Mouse (Mus musculus) CH12.LX (cell line): Measurements from ENCODE around the gene Numb. TPM values are rescaled to one million over a fixed set of nuclear protein-coding genes. Genes with fewer than 3 reads are reported as not detected.

Experiments used
- DNase-seq: peaks from one replicate; pipeline ENCODE4 v3.0.0-alpha.2; 2013; ENCODE audit errors: extremely low read depth
- H3K27ac ChIP-seq: 2 replicates; pipeline ENCODE4 v1.5.1; 2012; ENCODE audit warnings: low read depth, mild to moderate bottlenecking, control low read depth, moderate library complexity; ENCODE audit not compliant: insufficient read depth
- H3K27me3 ChIP-seq: replicated peaks from 2 replicates; pipeline ENCODE3; 2012; ENCODE audit warnings: inconsistent platforms
- H3K36me3 ChIP-seq, 2 experiments: replicated peaks in 1 of 2; 2 replicates each; pipeline versions ENCODE3 to v1.6.1; 2012; ENCODE audit warnings: inconsistent platforms in 1 of 2, low read length in 1 of 2, mild to moderate bottlenecking in 1 of 2, mixed read lengths in 1 of 2, moderate library complexity in 1 of 2; ENCODE audit not compliant: control insufficient read depth in 1 of 2, insufficient read depth in 1 of 2
- H3K4me1 ChIP-seq, 2 experiments: 2 replicates each; pipeline ENCODE4 v1.6.1; 2012; ENCODE audit warnings: inconsistent platforms in 1 of 2, moderate library complexity in 1 of 2; ENCODE audit not compliant: insufficient read depth in 2 of 2, control insufficient read depth in 1 of 2
- H3K4me2 ChIP-seq: 2 replicates; pipeline ENCODE4 v1.6.1; 2012; ENCODE audit warnings: low read depth, mild to moderate bottlenecking, control low read depth; ENCODE audit not compliant: poor library complexity, insufficient read depth, severe bottlenecking
- H3K4me3 ChIP-seq, 3 experiments: fragments of 150-350 bp in 1 of 3; sonication (generic) in 1 of 3; replicated peaks in 1 of 3; 2 replicates each; pipeline versions ENCODE3 to v1.5.1; 2011 to 2012; ENCODE audit warnings: low read depth in 2 of 3, low read length in 2 of 3, mild to moderate bottlenecking in 2 of 3, moderate library complexity in 2 of 3, control low read depth in 1 of 3, improper control_type of control experiment in 1 of 3, inconsistent platforms in 1 of 3, mixed read lengths in 1 of 3; ENCODE audit not compliant: poor library complexity in 1 of 3
- H3K79me2 ChIP-seq: replicated peaks from 2 replicates; pipeline ENCODE4 v1.6.1; 2012; ENCODE audit warnings: mild to moderate bottlenecking, moderate library complexity; ENCODE audit not compliant: control insufficient read depth, poor library complexity, insufficient read depth, severe bottlenecking; ENCODE audit errors: extremely low read depth
- H3K9ac ChIP-seq: 2 replicates; pipeline ENCODE4 v1.6.1; 2012; ENCODE audit warnings: low read depth, mild to moderate bottlenecking, control low read depth, moderate library complexity; ENCODE audit not compliant: insufficient read depth
- H3K9me3 ChIP-seq: replicated peaks from 2 replicates; pipeline ENCODE3; 2012; ENCODE audit warnings: low read length, inconsistent platforms, mixed read lengths
- EP300 ChIP-seq: IDR thresholded peaks from 2 replicates; pipeline ENCODE4 v1.6.1; 2011; ENCODE audit warnings: low read length, improper control_type of control experiment
- MAFK ChIP-seq: IDR thresholded peaks from 2 replicates; pipeline ENCODE4 v1.6.1; 2011; ENCODE audit warnings: low read length, improper control_type of control experiment; ENCODE audit not compliant: insufficient replicate concordance
- PAX5 ChIP-seq: IDR thresholded peaks from 2 replicates; pipeline ENCODE4 v1.6.1; 2012; ENCODE audit warnings: low read length, inconsistent platforms, mixed read lengths
- POLR2A ChIP-seq: IDR thresholded peaks from 2 replicates; pipeline ENCODE4 v1.6.1; 2011; ENCODE audit warnings: low read depth, mild to moderate bottlenecking, improper control_type of control experiment, low read length
- POLR2AphosphoS2 ChIP-seq: IDR thresholded peaks from 2 replicates; pipeline ENCODE4 v1.6.1; 2011; ENCODE audit warnings: low read depth, low read length, improper control_type of control experiment
- RCOR1 ChIP-seq: conservative IDR thresholded peaks from 2 replicates; pipeline ENCODE4 v1.6.1; 2012; ENCODE audit warnings: low read depth, mild to moderate bottlenecking, inconsistent platforms, low read length, improper control_type of control experiment
- TCF12 ChIP-seq: IDR thresholded peaks from 2 replicates; pipeline ENCODE4 v1.6.1; 2014; ENCODE audit warnings: low read depth, mild to moderate bottlenecking, inconsistent platforms, low read length, improper control_type of control experiment
- ZMIZ1 ChIP-seq: IDR thresholded peaks from 2 replicates; pipeline ENCODE4 v1.6.1; 2012; ENCODE audit warnings: low read depth, mild to moderate bottlenecking, inconsistent platforms, low read length, improper control_type of control experiment
- dilution Hi-C: fragments of 300-500 bp; cut with MboI; formaldehyde crosslinking; loops from 2 replicates; pipeline ENCODE4 v1.14.3; 2020; ENCODE audit warnings: low sequenced_read_pairs; ENCODE audit not compliant: extremely low pct_unique_long_range_greater_than_20kb, extremely low pct_ligation_motif_present
- in situ Hi-C: fragments of 300-500 bp; cut with MboI; formaldehyde crosslinking; loops from 3 replicates; pipeline ENCODE4 v1.14.3; 2019; ENCODE audit warnings: low sequenced_read_pairs, low pct_ligation_motif_present, low pct_unique_long_range_greater_than_20kb, mixed read lengths
- polyA plus RNA-seq: library from polyadenylated mRNA; unstranded; fragments of >175 nt; gene quantifications from 2 replicates; pipeline ENCODE4 v1.2.1, GENCODE M21; 2012; ENCODE audit warnings: low read depth; ENCODE audit not compliant: insufficient read length
- total RNA-seq, 2 experiments: library from RNA; depleted of rRNA; stranded (reverse); fragments of 300-350 nt in 1 of 2; fragments of >200 nt in 1 of 2; gene quantifications; 2 replicates each; pipeline ENCODE4 v1.2.3; 2012 to 2014

Gene Numb
- total and polyA plus RNA-seq, 3 experiments, result 5.3 to 6.9 (median 5.7) TPM

- H3K4me2 ChIP-seq, result 0 out of 2 replicates have a peak overlapping the region, but pooled peaks have one; percentile 16
- TF ChIP-seq POLR2AphosphoS2 (no peak), RCOR1 (no peak), PAX5 (no peak), POLR2A (no peak)
- peaks cover 8 to 48% of the 10 kb centered on the region in 2 experiments for H3K4me1 ChIP-seq
- no peak for DNase-seq
- H3K79me2 ChIP-seq, result no peaks in the 10 kb centered on the region
- in situ Hi-C loops (no loop called here), dilution Hi-C loops (no loop called here)
- no peaks in the 10 kb centered on the region for H3K27me3 ChIP-seq
- H3K9ac ChIP-seq, result no peak overlapping the region
- no peak overlapping the region for H3K4me3 ChIP-seq
- peaks cover 0 to 1% of the 10 kb centered on the region in 2 experiments for H3K36me3 ChIP-seq
- H3K27ac ChIP-seq, result no peak overlapping the region
- no peaks in the 10 kb centered on the region for H3K9me3 ChIP-seq
Observed at GRCm38 (mm10) chr12:83850334-83850733, 71.4 kb downstream of the Numb start.

GRCm38 (mm10) chr12:83848595-83849231, 73.0 kb downstream of the Numb start:
- no peaks in the 10 kb centered on the region; the same call in 1 of the 2 replicates for H3K79me2 ChIP-seq
- no peak for DNase-seq
- H3K9ac ChIP-seq, result no peak overlapping the region
- no peaks in the 10 kb centered on the region for H3K9me3 ChIP-seq
- H3K27ac ChIP-seq, result no peak overlapping the region
- in situ Hi-C loops, result no loop called here
- peak; percentile 50; the same call in 1 of the 2 replicates for TF ChIP-seq TCF12
- TF ChIP-seq ZMIZ1, result no peak
- dilution Hi-C loops, result no loop called here
- no peak overlapping the region for H3K4me3 ChIP-seq
- no peaks in the 10 kb centered on the region for H3K27me3 ChIP-seq
- H3K36me3 ChIP-seq, result peaks cover 0 to 1% of the 10 kb centered on the region in 2 experiments
- peaks cover 8 to 48% of the 10 kb centered on the region in 2 experiments for H3K4me1 ChIP-seq
- no peak overlapping the region for H3K4me2 ChIP-seq

- Histone ChIP-seq H3K4me1 (peaks cover 8 to 47% of the 10 kb centered on the region in 2 experiments), H3K27me3 (no peaks in the 10 kb centered on the region), H3K36me3 (peaks cover 0 to 1% of the 10 kb centered on the region in 2 experiments), H3K27ac (no peak overlapping the region), H3K4me2 (no peak overlapping the region), H3K4me3 (no peak overlapping the region), H3K9ac (no peak overlapping the region)
- DNase-seq, result peak; percentile 25
- TF ChIP-seq MAFK (0 out of 2 replicates have a peak, but pooled peaks have one; percentile 4), POLR2AphosphoS2 (no peak), EP300 (peak; percentile 59), RCOR1 (0 out of 2 replicates have a peak, but pooled peaks have one; percentile 20)
- TF ChIP-seq, all 38 proteins: peak for 3
- Histone ChIP-seq H3K79me2 (no peaks in the 10 kb centered on the region; the same call in 1 of the 2 replicates), H3K9me3 (no peaks in the 10 kb centered on the region)
- dilution Hi-C loops (no loop called here), in situ Hi-C loops (no loop called here)
Observed at GRCm38 (mm10) chr12:83847877-83848276, 73.9 kb downstream of the Numb start.
